Mouse (Mus musculus): Measurements from ENCODE around the gene Caps2. TPM values are rescaled to one million over a fixed set of nuclear protein-coding genes. Genes with fewer than 3 reads are reported as not detected.
"Not testable (repeated sequence)": the region's sequence is repeated elsewhere in the genome, so short reads cannot be mapped to it uniquely, and the experiment has no call there.

The Caps2 gene
- total and polyA plus RNA-seq, 3 experiments, result not detected

- intact Hi-C loops (cut with DNase I), result loop anchor here (10.0 kb wide), 1 partner anchor 55 kb away; the partner anchor contains the start of gene Glipr1l2
- Histone ChIP-seq H3K79me2 (replicated peaks; ENCODE audit: control insufficient read depth, insufficient read depth, low read length) (no peaks in the 10 kb centered on the region), H3K27me3 (ENCODE audit: control insufficient read depth, insufficient read depth, low read length) (no peaks in the 10 kb centered on the region), H3K4me3 (no peak overlapping the region), H3K9ac (ENCODE audit: low read depth, low read length) (no peak overlapping the region), H3K36me3 (ENCODE audit: control insufficient read depth, insufficient read depth, low read length) (no peaks in the 10 kb centered on the region), H3K27ac (no peak overlapping the region), H3K4me1 (ENCODE audit: control insufficient read depth, insufficient read depth, low read length) (no peaks in the 10 kb centered on the region)
- no peak for DNase-seq
- 44% methylated on average over 2 of the region's 2 CpGs for WGBS
- TF ChIP-seq POLR2A (IDR thresholded peaks at IDR 0.05; ENCODE audit: insufficient read depth, low read depth, low read length) (no peak), CTCF (IDR thresholded peaks at IDR 0.05) (no peak), EP300 (IDR thresholded peaks at IDR 0.05; ENCODE audit: insufficient read depth, low read depth, low read length) (no peak)
Measured at GRCm38 (mm10) chr10:112139834-112140233, 23.6 kb upstream of the Caps2 start.

- H3K4me1 ChIP-seq (ENCODE audit: control insufficient read depth, insufficient read depth, low read length); H3K27ac ChIP-seq; H3K27me3 ChIP-seq (ENCODE audit: control insufficient read depth, insufficient read depth, low read length); H3K79me2 ChIP-seq (replicated peaks; ENCODE audit: control insufficient read depth, insufficient read depth, low read length); H3K36me3 ChIP-seq (ENCODE audit: control insufficient read depth, insufficient read depth, low read length); H3K4me3 ChIP-seq; H3K9ac ChIP-seq (ENCODE audit: low read depth, low read length): not testable (repeated sequence)
- DNase-seq, result peak; percentile 27 to 31
- TF ChIP-seq CTCF (IDR thresholded peaks at IDR 0.05), result peak; percentile 50
- WGBS, result 25% methylated on average over 15 of the region's 15 CpGs
- intact Hi-C loops (cut with DNase I), result loop anchor here (10.0 kb wide), 1 partner anchor 105 kb away; no protein-coding TSS in a partner anchor
Measured at GRCm38 (mm10) chr10:112159882-112160560, 3.4 kb upstream of the Caps2 start, which contains the start of gene Glipr1l3. Gene Glipr1l3 (minus strand): TSS chr10:112160327.

GRCm38 (mm10) chr10:112177027-112177426 lies 13.6 kb downstream of the Caps2 start:
- H3K27me3 ChIP-seq (ENCODE audit: control insufficient read depth, insufficient read depth, low read length); H3K4me3 ChIP-seq; H3K27ac ChIP-seq; H3K4me1 ChIP-seq (ENCODE audit: control insufficient read depth, insufficient read depth, low read length); intact Hi-C loops (cut with DNase I); H3K36me3 ChIP-seq (ENCODE audit: control insufficient read depth, insufficient read depth, low read length); H3K79me2 ChIP-seq (replicated peaks; ENCODE audit: control insufficient read depth, insufficient read depth, low read length); H3K9ac ChIP-seq (ENCODE audit: low read depth, low read length); DNase-seq: not testable (repeated sequence)
- 31% methylated on average over 13 of the region's 13 CpGs for WGBS

- H3K27me3 ChIP-seq (ENCODE audit: control insufficient read depth, insufficient read depth, low read length); DNase-seq; H3K79me2 ChIP-seq (replicated peaks; ENCODE audit: control insufficient read depth, insufficient read depth, low read length); H3K4me1 ChIP-seq (ENCODE audit: control insufficient read depth, insufficient read depth, low read length); H3K4me3 ChIP-seq; H3K36me3 ChIP-seq (ENCODE audit: control insufficient read depth, insufficient read depth, low read length); H3K27ac ChIP-seq; H3K9ac ChIP-seq (ENCODE audit: low read depth, low read length); intact Hi-C loops (cut with DNase I): not testable (repeated sequence)
- WGBS, result 66% methylated on average over 2 of the region's 2 CpGs
Measured at GRCm38 (mm10) chr10:112193919-112194318, 30.5 kb downstream of the Caps2 start.

GRCm38 (mm10) chr10:112203463-112203862 lies 40.0 kb downstream of the Caps2 start:
- 40% methylated on average over 2 of the region's 2 CpGs for WGBS
- Histone ChIP-seq H3K36me3 (ENCODE audit: control insufficient read depth, insufficient read depth, low read length) (no peaks in the 10 kb centered on the region), H3K4me1 (ENCODE audit: control insufficient read depth, insufficient read depth, low read length) (no peaks in the 10 kb centered on the region), H3K79me2 (replicated peaks; ENCODE audit: control insufficient read depth, insufficient read depth, low read length) (no peaks in the 10 kb centered on the region), H3K9ac (ENCODE audit: low read depth, low read length) (no peak overlapping the region), H3K4me3 (no peak overlapping the region), H3K27me3 (ENCODE audit: control insufficient read depth, insufficient read depth, low read length) (no peaks in the 10 kb centered on the region), H3K27ac (no peak overlapping the region)
- no peak for DNase-seq
- intact Hi-C loops (cut with DNase I), result no loop called here
- TF ChIP-seq POLR2A (IDR thresholded peaks at IDR 0.05; ENCODE audit: insufficient read depth, low read depth, low read length) (no peak), CTCF (IDR thresholded peaks at IDR 0.05) (peak; percentile 36)

GRCm38 (mm10) chr10:112227073-112227472 lies 63.7 kb downstream of the Caps2 start:
- no peak overlapping the region for H3K4me3 ChIP-seq
- WGBS, result 70% methylated on average over 1 of the region's 1 CpGs
- TF ChIP-seq CTCF (IDR thresholded peaks at IDR 0.05) (no peak), POLR2A (IDR thresholded peaks at IDR 0.05; ENCODE audit: insufficient read depth, low read depth, low read length) (no peak), EP300 (IDR thresholded peaks at IDR 0.05; ENCODE audit: insufficient read depth, low read depth, low read length) (no peak)
- no peaks in the 10 kb centered on the region for H3K27me3 ChIP-seq (ENCODE audit: control insufficient read depth, insufficient read depth, low read length)
- H3K9ac ChIP-seq (ENCODE audit: low read depth, low read length), result no peak overlapping the region
- no peaks in the 10 kb centered on the region for H3K36me3 ChIP-seq (ENCODE audit: control insufficient read depth, insufficient read depth, low read length)
- no peak overlapping the region for H3K27ac ChIP-seq
- H3K79me2 ChIP-seq (replicated peaks; ENCODE audit: control insufficient read depth, insufficient read depth, low read length), result no peaks in the 10 kb centered on the region
- no peaks in the 10 kb centered on the region for H3K4me1 ChIP-seq (ENCODE audit: control insufficient read depth, insufficient read depth, low read length)
- intact Hi-C loops (cut with DNase I), result no loop called here
- no peak for DNase-seq

GRCm38 (mm10) chr10:112229091-112229843 lies 65.8 kb downstream of the Caps2 start:
- H3K27me3 ChIP-seq (ENCODE audit: control insufficient read depth, insufficient read depth, low read length); H3K36me3 ChIP-seq (ENCODE audit: control insufficient read depth, insufficient read depth, low read length); DNase-seq; H3K79me2 ChIP-seq (replicated peaks; ENCODE audit: control insufficient read depth, insufficient read depth, low read length); H3K27ac ChIP-seq; H3K9ac ChIP-seq (ENCODE audit: low read depth, low read length); intact Hi-C loops (cut with DNase I); H3K4me1 ChIP-seq (ENCODE audit: control insufficient read depth, insufficient read depth, low read length); H3K4me3 ChIP-seq: not testable (repeated sequence)
- 59% methylated on average over 6 of the region's 6 CpGs for WGBS

- H3K4me1 ChIP-seq (ENCODE audit: control insufficient read depth, insufficient read depth, low read length); H3K79me2 ChIP-seq (replicated peaks; ENCODE audit: control insufficient read depth, insufficient read depth, low read length); H3K27ac ChIP-seq; H3K27me3 ChIP-seq (ENCODE audit: control insufficient read depth, insufficient read depth, low read length); H3K4me3 ChIP-seq; intact Hi-C loops (cut with DNase I); H3K9ac ChIP-seq (ENCODE audit: low read depth, low read length); DNase-seq; H3K36me3 ChIP-seq (ENCODE audit: control insufficient read depth, insufficient read depth, low read length): not testable (repeated sequence)
- WGBS, result 35% methylated on average over 1 of the region's 1 CpGs
Measured at GRCm38 (mm10) chr10:112232733-112233132, 69.3 kb downstream of the Caps2 start.

GRCm38 (mm10) chr10:112235396-112235940 lies 72.0 kb downstream of the Caps2 start:
- WGBS, result 82% methylated on average over 5 of the region's 5 CpGs
- H3K27me3 ChIP-seq (ENCODE audit: control insufficient read depth, insufficient read depth, low read length); DNase-seq; H3K4me3 ChIP-seq; intact Hi-C loops (cut with DNase I); H3K79me2 ChIP-seq (replicated peaks; ENCODE audit: control insufficient read depth, insufficient read depth, low read length); H3K36me3 ChIP-seq (ENCODE audit: control insufficient read depth, insufficient read depth, low read length); H3K4me1 ChIP-seq (ENCODE audit: control insufficient read depth, insufficient read depth, low read length); H3K27ac ChIP-seq; H3K9ac ChIP-seq (ENCODE audit: low read depth, low read length): not testable (repeated sequence)

Measured in heart, adult 2 months (tissue).